Mouse (Mus musculus) forebrain, embryonic 14.5 days (tissue): ENCODE measurements around the gene Ralgapa2. TPM values are rescaled to one million over a fixed set of nuclear protein-coding genes. Genes with fewer than 3 reads are reported as not detected.

ENCODE experiments used
- ATAC-seq: fragments of 200-750 bp; cut with Nextera tagmentation; 2 replicates; pipeline ENCODE4 v1.8.0; 2017; ENCODE audit warnings: mild to moderate bottlenecking, moderate library complexity
- DNase-seq: peaks from one replicate; pipeline ENCODE4 v3.0.0-alpha.2; 2015; ENCODE audit warnings: low spot score
- H3K27ac ChIP-seq: fragments of 300-500 bp; sonication (generic); 2 replicates; pipeline ENCODE4 v1.5.1; 2014; ENCODE audit warnings: low read depth, mild to moderate bottlenecking, control low read depth, low read length, moderate library complexity
- H3K27me3 ChIP-seq: fragments of 300-500 bp; sonication (generic); replicated peaks from 2 replicates; pipeline ENCODE4 v1.6.1; 2014; ENCODE audit warnings: low read length, control low read depth, mixed read lengths; ENCODE audit not compliant: control insufficient read depth, insufficient read depth
- H3K36me3 ChIP-seq: fragments of 300-500 bp; sonication (generic); 2 replicates; pipeline ENCODE4 v1.6.1; 2014; ENCODE audit warnings: low read length, control low read depth; ENCODE audit not compliant: control insufficient read depth, insufficient read depth
- H3K4me1 ChIP-seq: fragments of 300-500 bp; sonication (generic); 2 replicates; pipeline ENCODE4 v1.6.1; 2014; ENCODE audit warnings: antibody characterized with exemption, low read length, control low read depth; ENCODE audit not compliant: control insufficient read depth, insufficient read depth
- H3K4me2 ChIP-seq: fragments of 300-500 bp; sonication (generic); 2 replicates; pipeline ENCODE4 v1.6.1; 2014; ENCODE audit warnings: mild to moderate bottlenecking, control low read depth, low read length
- H3K4me3 ChIP-seq: fragments of 300-500 bp; sonication (generic); 2 replicates; pipeline ENCODE4 v1.5.1; 2014; ENCODE audit warnings: low read depth, low read length, control low read depth
- H3K9ac ChIP-seq: fragments of 300-500 bp; sonication (generic); 2 replicates; pipeline ENCODE4 v1.6.1; 2014; ENCODE audit warnings: mild to moderate bottlenecking, low read length, control low read depth, moderate library complexity
- H3K9me3 ChIP-seq: fragments of 300-500 bp; sonication (generic); replicated peaks from 2 replicates; pipeline ENCODE4 v1.6.1; 2016; ENCODE audit warnings: low read length, control low read depth, mixed read lengths; ENCODE audit not compliant: control insufficient read depth
- WGBS: fragments of 180-500 bp; shearing (Covaris S2); extraction: QIAGEN DNeasy Blood & Tissue Kit; methylation state at CpG from one replicate; pipeline ENCODE4 v1.1.7; 2014; 5-methylcytosine and 5-hydroxymethylcytosine counted together
- polyA plus RNA-seq: library from polyadenylated mRNA; unstranded; fragments of >200 nt; fragmentation: Nextera tagmentation; extraction: Ambion mirVana; gene quantifications from 2 replicates; pipeline ENCODE4 v1.2.1, GENCODE M21; 2014

Gene Ralgapa2
- polyA plus RNA-seq, 1 experiment from 2014 or later = 6.3 TPM

GRCm38 (mm10) chr2:146441711-146442110, 70.4 kb downstream of the Ralgapa2 start:
- peaks cover 11% of the 10 kb centered on the region; the same call in 1 of the 2 replicates for H3K36me3 ChIP-seq
- H3K27ac ChIP-seq = no peak overlapping the region
- 82% methylated on average over 4 of the region's 4 CpGs for WGBS
- DNase-seq = no peak
- H3K4me3 ChIP-seq = no peak overlapping the region
- no peaks in the 10 kb centered on the region for H3K9me3 ChIP-seq
- H3K4me2 ChIP-seq = no peak overlapping the region
- H3K27me3 ChIP-seq = no peaks in the 10 kb centered on the region
- H3K4me1 ChIP-seq = no peaks in the 10 kb centered on the region
- no peak overlapping the region for H3K9ac ChIP-seq
- no peak for ATAC-seq

GRCm38 (mm10) chr2:146428751-146429150, 83.4 kb downstream of the Ralgapa2 start:
- Histone ChIP-seq H3K9me3 (no peaks in the 10 kb centered on the region), H3K9ac (no peak overlapping the region), H3K27ac (no peak overlapping the region), H3K4me1 (no peaks in the 10 kb centered on the region), H3K36me3 (peaks cover 17% of the 10 kb centered on the region), H3K4me2 (no peak overlapping the region), H3K4me3 (no peak overlapping the region), H3K27me3 (no peaks in the 10 kb centered on the region)
- ATAC-seq (no peak), DNase-seq (no peak)
- 90% methylated on average over 3 of the region's 3 CpGs for WGBS

GRCm38 (mm10) chr2:146427380-146427779, 84.8 kb downstream of the Ralgapa2 start:
- H3K4me2 ChIP-seq = no peak overlapping the region
- ATAC-seq = no peak
- H3K36me3 ChIP-seq = peaks cover 19% of the 10 kb centered on the region

GRCm38 (mm10) chr2:146426321-146426720, 85.8 kb downstream of the Ralgapa2 start:
- no peaks in the 10 kb centered on the region for H3K9me3 ChIP-seq
- 93% methylated on average over 7 of the region's 7 CpGs for WGBS
- H3K4me1 ChIP-seq = no peaks in the 10 kb centered on the region
- H3K9ac ChIP-seq = no peak overlapping the region
- H3K27me3 ChIP-seq = no peaks in the 10 kb centered on the region
- peaks cover 19% of the 10 kb centered on the region for H3K36me3 ChIP-seq
- H3K4me2 ChIP-seq = no peak overlapping the region
- no peak for DNase-seq
- no peak for ATAC-seq
- H3K27ac ChIP-seq = no peak overlapping the region
- H3K4me3 ChIP-seq = no peak overlapping the region

More at GRCm38 (mm10) chr2:146427380-146427779, 84.8 kb downstream of the Ralgapa2 start:
- Histone ChIP-seq H3K27ac (no peak overlapping the region), H3K9ac (no peak overlapping the region), H3K27me3 (no peaks in the 10 kb centered on the region), H3K4me1 (no peaks in the 10 kb centered on the region), H3K4me3 (no peak overlapping the region), H3K9me3 (no peaks in the 10 kb centered on the region)
- WGBS = 93% methylated on average over 3 of the region's 3 CpGs
- no peak for DNase-seq

GRCm38 (mm10) chr2:146425235-146425634, 86.9 kb downstream of the Ralgapa2 start:
- H3K4me1 ChIP-seq = no peaks in the 10 kb centered on the region
- no peak overlapping the region for H3K4me3 ChIP-seq
- no peak overlapping the region for H3K4me2 ChIP-seq
- no peak for DNase-seq
- H3K9me3 ChIP-seq = no peaks in the 10 kb centered on the region
- H3K36me3 ChIP-seq = peaks cover 22% of the 10 kb centered on the region
- 95% methylated on average over 2 of the region's 2 CpGs for WGBS
- H3K27ac ChIP-seq = no peak overlapping the region
- no peak overlapping the region for H3K9ac ChIP-seq
- H3K27me3 ChIP-seq = no peaks in the 10 kb centered on the region
- ATAC-seq = no peak

GRCm38 (mm10) chr2:146423710-146424301, 88.3 kb downstream of the Ralgapa2 start:
- H3K4me3 ChIP-seq = no peak overlapping the region
- no peak for ATAC-seq
- H3K36me3 ChIP-seq = peaks cover 12% of the 10 kb centered on the region
- no peak for DNase-seq
- no peak overlapping the region for H3K9ac ChIP-seq
- no peaks in the 10 kb centered on the region for H3K9me3 ChIP-seq
- WGBS = 88% methylated on average over 4 of the region's 4 CpGs
- H3K4me1 ChIP-seq = no peaks in the 10 kb centered on the region
- no peak overlapping the region for H3K27ac ChIP-seq
- no peak overlapping the region for H3K4me2 ChIP-seq
- no peaks in the 10 kb centered on the region for H3K27me3 ChIP-seq

GRCm38 (mm10) chr2:146423032-146423691, 89.0 kb downstream of the Ralgapa2 start:
- Histone ChIP-seq H3K27ac (no peak overlapping the region), H3K9ac (no peak overlapping the region), H3K36me3 (peaks cover 10% of the 10 kb centered on the region), H3K4me1 (no peaks in the 10 kb centered on the region), H3K27me3 (no peaks in the 10 kb centered on the region), H3K9me3 (no peaks in the 10 kb centered on the region), H3K4me3 (no peak overlapping the region), H3K4me2 (no peak overlapping the region)
- WGBS = 77% methylated on average over 5 of the region's 5 CpGs
- DNase-seq (peak; percentile 20), ATAC-seq (no peak)

- DNase-seq (no peak), ATAC-seq (no peak)
- Histone ChIP-seq H3K27ac (no peak overlapping the region), H3K9me3 (no peaks in the 10 kb centered on the region), H3K4me2 (no peak overlapping the region), H3K36me3 (0 out of 2 replicates have a peak, but pooled peaks cover 3% of the 10 kb centered on the region), H3K9ac (no peak overlapping the region), H3K4me3 (no peak overlapping the region), H3K4me1 (peaks cover 8% of the 10 kb centered on the region; the same call in 1 of the 2 replicates), H3K27me3 (no peaks in the 10 kb centered on the region)
- WGBS = 81% methylated on average over 2 of the region's 2 CpGs
Measured at GRCm38 (mm10) chr2:146416283-146416682, 95.9 kb downstream of the Ralgapa2 start.
